ENCODE assay signal across 17 mouse cellular contexts in genomic region chr17:29302149-29302548, GRCm38 (mm10). TPM values are rescaled to one million over a fixed set of nuclear protein-coding genes. Genes with fewer than 3 reads are reported as not detected.
DNase-seq lines count a peak whose midpoint lies in the region; ATAC-seq and TF ChIP-seq lines count a peak whose summit lies in the region.
"Had no signal": no experiment of that assay in that cellular context is flagged by ENCODE, and none has a peak within 500 bp of the region (broad histone marks: within the 10 kb centered on the region; RNA-seq: fewer than 3 reads in every experiment).

No protein-coding gene starts in this region.

- no peak for ATAC-seq in embryonic facial prominence, embryonic 12.5 days (ENCODE audit: insufficient number of reproducible peaks, insufficient read depth, low FRiP score, low TSS enrichment)
- ATAC-seq: hindbrain, postnatal 0 days; midbrain, embryonic 13.5 days had no signal

- H3K4me3 ChIP-seq in left cerebral cortex, adult 2 months = no peak overlapping the region
- no peak overlapping the region for H3K4me3 ChIP-seq in embryonic facial prominence, embryonic 12.5 days
- H3K4me3 ChIP-seq: forebrain, embryonic 12.5 days; limb, embryonic 12.5 days; liver, embryonic 13.5 days; lung, embryonic 15.5 days; midbrain, embryonic 13.5 days had no signal

- H3K4me1 ChIP-seq in embryonic facial prominence, embryonic 12.5 days = peaks cover 49% of the 10 kb centered on the region

- H3K36me3 ChIP-seq in embryonic facial prominence, embryonic 12.5 days = peaks cover 36% of the 10 kb centered on the region

- intact Hi-C loops in left cerebral cortex, adult 2 months (cut with DNase I) = no loop called here
- intact Hi-C loops in left cerebral cortex, postnatal 36 days (cut with DNase I) = no loop called here
- intact Hi-C loops in heart, postnatal 14 days (cut with DNase I) = no loop called here
- intact Hi-C loops in left cerebral cortex, postnatal 14 days (cut with DNase I) = no loop called here

- H3K9ac ChIP-seq in embryonic facial prominence, embryonic 12.5 days = no peak overlapping the region
- H3K9ac ChIP-seq: forebrain, embryonic 12.5 days; limb, embryonic 12.5 days; liver, embryonic 13.5 days; lung, embryonic 15.5 days; midbrain, embryonic 13.5 days had no signal

- peak overlapping the region; percentile 61 for H3K27ac ChIP-seq in left cerebral cortex, adult 2 months
- H3K27ac ChIP-seq in embryonic facial prominence, embryonic 12.5 days = peak overlapping the region; percentile 46
- H3K27ac ChIP-seq: forebrain, embryonic 12.5 days; hindbrain, postnatal 0 days; liver, embryonic 13.5 days; lung, embryonic 15.5 days; midbrain, embryonic 13.5 days had no signal

- no peak for TF ChIP-seq CTCF in left cerebral cortex, adult 2 months (IDR thresholded peaks at IDR 0.05)

- H3K9me3 ChIP-seq in embryonic facial prominence, embryonic 12.5 days = no peaks in the 10 kb centered on the region
- H3K9me3 ChIP-seq: forebrain, embryonic 12.5 days; limb, embryonic 12.5 days; liver, embryonic 13.5 days; lung, embryonic 15.5 days; midbrain, embryonic 13.5 days had no signal

- H3K4me2 ChIP-seq in embryonic facial prominence, embryonic 12.5 days (replicated peaks) = no peak overlapping the region
- H3K4me2 ChIP-seq: forebrain, embryonic 12.5 days; limb, embryonic 12.5 days; liver, embryonic 13.5 days; lung, embryonic 15.5 days; midbrain, embryonic 13.5 days had no signal

- no peaks in the 10 kb centered on the region for H3K27me3 ChIP-seq in embryonic facial prominence, embryonic 12.5 days
- H3K27me3 ChIP-seq: forebrain, embryonic 12.5 days; limb, embryonic 12.5 days; lung, embryonic 15.5 days; midbrain, embryonic 13.5 days had no signal

- WGBS in embryonic facial prominence, embryonic 12.5 days = 65% methylated on average over 5 of the region's 5 CpGs

- peak; percentile 54 to 67 for DNase-seq in heart, adult 18-20 months
- DNase-seq in heart, adult 8-10 months (ENCODE audit: low spot score) = no peak
- DNase-seq in left cerebral cortex, adult 2 months (ENCODE audit: extremely low spot score in 1 of 2, low spot score in 2 of 2) = no peak
- DNase-seq in left cerebral cortex, postnatal 36 days (ENCODE audit: low spot score in 2 of 2) = no peak
- DNase-seq in heart, postnatal 14 days = peak; percentile 49 to 56
- DNase-seq in left cerebral cortex, postnatal 14 days (ENCODE audit: low spot score in 2 of 2) = no peak
- DNase-seq: cerebellum, postnatal 10 days; gastrocnemius, postnatal 36 days; kidney, adult 11 months; layer of hippocampus, postnatal 36 days; liver, embryonic 13.5 days had no signal

RNA-seq across cellular contexts. Expression of gene Pi16, which starts 15.3 kb away (rescaled TPM):
- total RNA-seq in heart, adult 18-20 months (2021) = 10 to 100 TPM; 22.7 to 29.1 TPM
- total RNA-seq in heart, adult 8-10 months (2022) = 10 to 100 TPM; 17.9 to 22.9 (median 21.4) TPM
- total RNA-seq in left cerebral cortex, adult 2 months (2021) = 1 to 10 TPM; 1.2 to 1.4 TPM
- total RNA-seq in left cerebral cortex, postnatal 36 days (2021) = 1 to 10 TPM; 1.1 to 1.3 TPM
- polyA plus RNA-seq in embryonic facial prominence, embryonic 12.5 days (2016; fragmentation: Nextera tagmentation; extraction: Ambion mirVana) = 0.49 and 0.59 TPM in 2 replicates
- 10 to 100 TPM; 34.3 to 47.8 TPM for total RNA-seq in heart, postnatal 14 days (2021)
- total RNA-seq in left cerebral cortex, postnatal 14 days (2021) = 1 to 10 TPM; 1.3 to 1.9 TPM

RNA-seq across cellular contexts. Expression of gene BC004004, which starts 33.6 kb away (rescaled TPM):
- total RNA-seq in heart, adult 18-20 months (2021) = 100 to 1,000 TPM; 297 to 354 TPM
- 100 to 1,000 TPM; 294 to 476 (median 372) TPM for total RNA-seq in heart, adult 8-10 months (2022)
- total RNA-seq in left cerebral cortex, adult 2 months (2021) = 10 to 100 TPM; 78.9 to 85.0 TPM
- total RNA-seq in left cerebral cortex, postnatal 36 days (2021) = 10 to 100 TPM; 78.1 to 94.7 TPM
- polyA plus RNA-seq in embryonic facial prominence, embryonic 12.5 days (2016; fragmentation: Nextera tagmentation; extraction: Ambion mirVana) = 54.9 and 56.5 TPM in 2 replicates
- total RNA-seq in heart, postnatal 14 days (2021) = 100 to 1,000 TPM; 189 to 195 TPM
- 100 to 1,000 TPM in 1 of 2 experiments, 10 to 100 TPM in 1; 87.5 to 103 TPM for total RNA-seq in left cerebral cortex, postnatal 14 days (2021)

RNA-seq across cellular contexts. Expression of gene Ppil1, which starts 38.2 kb away (rescaled TPM):
- 10 to 100 TPM; 34.9 to 36.5 TPM for total RNA-seq in heart, adult 18-20 months (2021)
- total RNA-seq in heart, adult 8-10 months (2022) = 10 to 100 TPM; 36.5 to 43.8 (median 37.3) TPM
- total RNA-seq in left cerebral cortex, adult 2 months (2021) = 10 to 100 TPM; 19.8 to 20.0 TPM
- 10 to 100 TPM; 16.7 to 19.0 TPM for total RNA-seq in left cerebral cortex, postnatal 36 days (2021)
- polyA plus RNA-seq in embryonic facial prominence, embryonic 12.5 days (2016; fragmentation: Nextera tagmentation; extraction: Ambion mirVana) = 154 and 162 TPM in 2 replicates
- 10 to 100 TPM; 28.8 to 33.5 TPM for total RNA-seq in heart, postnatal 14 days (2021)
- 10 to 100 TPM; 17.8 to 17.9 TPM for total RNA-seq in left cerebral cortex, postnatal 14 days (2021)

RNA-seq across cellular contexts. Expression of gene Mtch1, which starts 45.6 kb away (rescaled TPM):
- 100 to 1,000 TPM; 193 to 203 TPM for total RNA-seq in heart, adult 18-20 months (2021)
- total RNA-seq in heart, adult 8-10 months (2022) = 100 to 1,000 TPM; 196 to 220 (median 210) TPM
- total RNA-seq in left cerebral cortex, adult 2 months (2021) = 100 to 1,000 TPM; 537 to 552 TPM
- 100 to 1,000 TPM; 492 to 581 TPM for total RNA-seq in left cerebral cortex, postnatal 36 days (2021)
- polyA plus RNA-seq in embryonic facial prominence, embryonic 12.5 days (2016; fragmentation: Nextera tagmentation; extraction: Ambion mirVana) = 420 and 454 TPM in 2 replicates
- 100 to 1,000 TPM; 272 to 279 TPM for total RNA-seq in heart, postnatal 14 days (2021)
- 100 to 1,000 TPM; 486 to 490 TPM for total RNA-seq in left cerebral cortex, postnatal 14 days (2021)

RNA-seq across cellular contexts. Expression of gene Fgd2, which starts 58.6 kb away (rescaled TPM):
- 1 to 10 TPM; 1.5 to 2.6 TPM for total RNA-seq in heart, adult 18-20 months (2021)
- 1 to 10 TPM in 3 of 4 experiments, under 1 TPM in 1; 0.75 to 3.6 (median 1.5) TPM for total RNA-seq in heart, adult 8-10 months (2022)
- total RNA-seq in left cerebral cortex, adult 2 months (2021) = 1 to 10 TPM; 5.4 to 7.4 TPM
- 1 to 10 TPM; 5.6 to 7.0 TPM for total RNA-seq in left cerebral cortex, postnatal 36 days (2021)
- polyA plus RNA-seq in embryonic facial prominence, embryonic 12.5 days (2016; fragmentation: Nextera tagmentation; extraction: Ambion mirVana) = 9.2 and 9.3 TPM in 2 replicates
- total RNA-seq in heart, postnatal 14 days (2021) = 1 to 10 TPM; 2.3 to 2.9 TPM
- total RNA-seq in left cerebral cortex, postnatal 14 days (2021) = 1 to 10 TPM; 4.8 to 9.0 TPM

Comparison
In these comparisons a context has a peak if more than half of its experiments do, and no peak if none do; other contexts are left out.
1. DNase-seq: peak in heart, adult 18-20 months (2 of 2) and heart, postnatal 14 days (2 of 2); none in heart, adult 8-10 months (single experiment), left cerebral cortex, adult 2 months (0 of 2), left cerebral cortex, postnatal 36 days (0 of 2) and left cerebral cortex, postnatal 14 days (0 of 2).
2. RNA of gene Pi16, which starts 15.3 kb away (total RNA-seq): 34.3 to 47.8 TPM in heart, postnatal 14 days, 22.7 to 29.1 TPM in heart, adult 18-20 months and 17.9 to 22.9 TPM in heart, adult 8-10 months; 1.3 to 1.9 TPM in left cerebral cortex, postnatal 14 days, 1.2 to 1.4 TPM in left cerebral cortex, adult 2 months and 1.1 to 1.3 TPM in left cerebral cortex, postnatal 36 days; every median in the first group is over 4 times any median in the second.